Mouse (Mus musculus): ENCODE data around the gene Gm15217. TPM values are rescaled to one million over a fixed set of nuclear protein-coding genes. Genes with fewer than 3 reads are reported as not detected.

The Gm15217 gene
- polyA plus RNA-seq, 2 experiments, result not detected

- TF ChIP-seq POLR2A (IDR thresholded peaks at IDR 0.05; ENCODE audit: borderline replicate concordance, extremely low read depth, insufficient read depth, insufficient read length), result no peak
- ATAC-seq (ENCODE audit: low FRiP score, low read depth) (peak; percentile 35; the same call in 1 of the 2 replicates), DNase-seq (ENCODE audit: low spot score) (peak; percentile 58)
- Histone ChIP-seq H3K9ac (ENCODE audit: low read depth, low read length, severe bottlenecking) (no peak overlapping the region), H3K4me2 (replicated peaks; ENCODE audit: low read depth, low read length, severe bottlenecking) (peak overlapping the region; percentile 57; the same call in 1 of the 2 replicates), H3K27ac (replicated peaks; ENCODE audit: low read depth, low read length) (no peak overlapping the region), H3K4me3 (replicated peaks; ENCODE audit: low read length) (no peak overlapping the region), H3K9me3 (ENCODE audit: control insufficient read depth, low read length) (no peaks in the 10 kb centered on the region), H3K36me3 (ENCODE audit: control insufficient read depth, insufficient read depth, low read length) (peaks cover 8% of the 10 kb centered on the region), H3K4me1 (ENCODE audit: control insufficient read depth, insufficient read depth, low read length) (peaks cover 40% of the 10 kb centered on the region), H3K27me3 (ENCODE audit: control insufficient read depth, insufficient read depth, low read length) (no peaks in the 10 kb centered on the region)
- WGBS, result 21% methylated on average over 6 of the region's 6 CpGs
Measured at GRCm38 (mm10) chr14:46381457-46381856, 2.2 kb downstream of the Gm15217 start.

GRCm38 (mm10) chr14:46384946-46385691 lies 5.9 kb downstream of the Gm15217 start:
- peak; percentile 54 for DNase-seq (ENCODE audit: low spot score)
- peak overlapping the region; percentile 60 for H3K4me3 ChIP-seq (replicated peaks; ENCODE audit: low read length)
- H3K4me1 ChIP-seq (ENCODE audit: control insufficient read depth, insufficient read depth, low read length), result peaks cover 32% of the 10 kb centered on the region

GRCm38 (mm10) chr14:46385701-46386477 lies 6.7 kb downstream of the Gm15217 start:
- peaks cover 14% of the 10 kb centered on the region; the same call in 1 of the 2 replicates for H3K27me3 ChIP-seq (ENCODE audit: control insufficient read depth, insufficient read depth, low read length)
- no peak for TF ChIP-seq POLR2A (IDR thresholded peaks at IDR 0.05; ENCODE audit: borderline replicate concordance, extremely low read depth, insufficient read depth, insufficient read length)
- H3K9ac ChIP-seq (ENCODE audit: low read depth, low read length, severe bottlenecking), result peak overlapping the region; percentile 62
- peak overlapping the region; percentile 60 for H3K4me3 ChIP-seq (replicated peaks; ENCODE audit: low read length)
- H3K27ac ChIP-seq (replicated peaks; ENCODE audit: low read depth, low read length), result peak overlapping the region; percentile 70
- no peak for ATAC-seq (ENCODE audit: low FRiP score, low read depth)
- WGBS, result under 1% methylated on average over 39 of the region's 39 CpGs
- peak overlapping the region; percentile 75 for H3K4me2 ChIP-seq (replicated peaks; ENCODE audit: low read depth, low read length, severe bottlenecking)
- H3K4me1 ChIP-seq (ENCODE audit: control insufficient read depth, insufficient read depth, low read length), result peaks cover 29% of the 10 kb centered on the region
- peaks cover 8% of the 10 kb centered on the region for H3K36me3 ChIP-seq (ENCODE audit: control insufficient read depth, insufficient read depth, low read length)
- peak; percentile 42 for DNase-seq (ENCODE audit: low spot score)
- no peaks in the 10 kb centered on the region for H3K9me3 ChIP-seq (ENCODE audit: control insufficient read depth, low read length)

More at GRCm38 (mm10) chr14:46384946-46385691, 5.9 kb downstream of the Gm15217 start:
- no peak for ATAC-seq (ENCODE audit: low FRiP score, low read depth)
- Histone ChIP-seq H3K9me3 (ENCODE audit: control insufficient read depth, low read length) (no peaks in the 10 kb centered on the region), H3K4me2 (replicated peaks; ENCODE audit: low read depth, low read length, severe bottlenecking) (peak overlapping the region; percentile 75), H3K27ac (replicated peaks; ENCODE audit: low read depth, low read length) (peak overlapping the region; percentile 70), H3K36me3 (ENCODE audit: control insufficient read depth, insufficient read depth, low read length) (peaks cover 8% of the 10 kb centered on the region), H3K9ac (ENCODE audit: low read depth, low read length, severe bottlenecking) (peak overlapping the region; percentile 62), H3K27me3 (ENCODE audit: control insufficient read depth, insufficient read depth, low read length) (peaks cover 14% of the 10 kb centered on the region; the same call in 1 of the 2 replicates)
- TF ChIP-seq POLR2A (IDR thresholded peaks at IDR 0.05; ENCODE audit: borderline replicate concordance, extremely low read depth, insufficient read depth, insufficient read length), result no peak
- WGBS, result 3% methylated on average over 14 of the region's 14 CpGs

GRCm38 (mm10) chr14:46386478-46387356 lies 7.5 kb downstream of the Gm15217 start:
- DNase-seq (ENCODE audit: low spot score), result no peak
- WGBS, result under 1% methylated on average over 28 of the region's 28 CpGs
- Histone ChIP-seq H3K9me3 (ENCODE audit: control insufficient read depth, low read length) (no peaks in the 10 kb centered on the region), H3K4me3 (replicated peaks; ENCODE audit: low read length) (peak overlapping the region; percentile 60), H3K9ac (ENCODE audit: low read depth, low read length, severe bottlenecking) (peak overlapping the region; percentile 62), H3K36me3 (ENCODE audit: control insufficient read depth, insufficient read depth, low read length) (peaks cover 8% of the 10 kb centered on the region), H3K27ac (replicated peaks; ENCODE audit: low read depth, low read length) (peak overlapping the region; percentile 81; the same call in 1 of the 2 replicates), H3K4me2 (replicated peaks; ENCODE audit: low read depth, low read length, severe bottlenecking) (peak overlapping the region; percentile 75), H3K4me1 (ENCODE audit: control insufficient read depth, insufficient read depth, low read length) (peaks cover 20% of the 10 kb centered on the region), H3K27me3 (ENCODE audit: control insufficient read depth, insufficient read depth, low read length) (peaks cover 14% of the 10 kb centered on the region; the same call in 1 of the 2 replicates)
- TF ChIP-seq POLR2A (IDR thresholded peaks at IDR 0.05; ENCODE audit: borderline replicate concordance, extremely low read depth, insufficient read depth, insufficient read length), result peak; percentile 32; the same call in 1 of the 2 replicates
- ATAC-seq (ENCODE audit: low FRiP score, low read depth), result no peak; the same call in 1 of the 2 replicates
